Mouse (Mus musculus) spleen, adult 2 months (tissue): ENCODE results near the gene Rsad2. TPM values are rescaled to one million over a fixed set of nuclear protein-coding genes. Genes with fewer than 3 reads are reported as not detected.

Experiments
- DNase-seq, 2 experiments: peaks; one replicate each; pipeline versions ENCODE4 v3.0.0 to v3.0.0-alpha.2; 2012 to 2021; ENCODE audit warnings: low spot score in 2 of 2, low read depth in 1 of 2
- H3K27ac ChIP-seq: fragments of 200-500 bp; 2 replicates; pipeline ENCODE4 v1.5.1; 2012; ENCODE audit warnings: low read length, inconsistent platforms; ENCODE audit not compliant: insufficient read depth
- H3K27me3 ChIP-seq: fragments of 200-500 bp; 2 replicates; pipeline ENCODE4 v1.6.1; 2012; ENCODE audit warnings: mild to moderate bottlenecking, moderate library complexity, low read length, inconsistent platforms; ENCODE audit not compliant: control insufficient read depth, insufficient read depth
- H3K36me3 ChIP-seq: fragments of 200-500 bp; 2 replicates; pipeline ENCODE4 v1.6.1; 2012; ENCODE audit warnings: mild to moderate bottlenecking, low read length, inconsistent platforms; ENCODE audit not compliant: control insufficient read depth, insufficient read depth
- H3K4me1 ChIP-seq: fragments of 200-500 bp; 2 replicates; pipeline ENCODE4 v1.6.1; 2011; ENCODE audit warnings: inconsistent platforms; ENCODE audit not compliant: control insufficient read depth, insufficient read depth, insufficient read length
- H3K4me3 ChIP-seq: fragments of 200-500 bp; 2 replicates; pipeline ENCODE4 v1.5.1; 2011; ENCODE audit warnings: mild to moderate bottlenecking, inconsistent platforms; ENCODE audit not compliant: insufficient read depth, insufficient read length; ENCODE audit errors: extremely low read depth
- CTCF ChIP-seq: fragments of 200-500 bp; IDR thresholded peaks from 2 replicates; pipeline ENCODE4 v1.5.1; 2011; ENCODE audit warnings: mild to moderate bottlenecking, inconsistent platforms; ENCODE audit not compliant: insufficient read depth, insufficient read length, insufficient replicate concordance; ENCODE audit errors: extremely low read depth
- POLR2A ChIP-seq: fragments of 200-500 bp; IDR thresholded peaks from 2 replicates; pipeline ENCODE4 v1.6.1; 2011; ENCODE audit warnings: low read depth, low read length, inconsistent platforms
- WGBS: fragments of 180-500 bp; shearing (Covaris S2); methylation state at CpG from one replicate; pipeline ENCODE4 v1.1.7; 2018; 5-methylcytosine and 5-hydroxymethylcytosine counted together
- polyA plus RNA-seq: library from polyadenylated mRNA; depleted of rRNA; stranded (reverse); fragments of >200 nt; gene quantifications from 2 replicates; pipeline ENCODE4 v1.2.3, GENCODE M21; 2012

Gene Rsad2
- polyA plus RNA-seq, 1 experiment = 19.8 TPM

DNA sequence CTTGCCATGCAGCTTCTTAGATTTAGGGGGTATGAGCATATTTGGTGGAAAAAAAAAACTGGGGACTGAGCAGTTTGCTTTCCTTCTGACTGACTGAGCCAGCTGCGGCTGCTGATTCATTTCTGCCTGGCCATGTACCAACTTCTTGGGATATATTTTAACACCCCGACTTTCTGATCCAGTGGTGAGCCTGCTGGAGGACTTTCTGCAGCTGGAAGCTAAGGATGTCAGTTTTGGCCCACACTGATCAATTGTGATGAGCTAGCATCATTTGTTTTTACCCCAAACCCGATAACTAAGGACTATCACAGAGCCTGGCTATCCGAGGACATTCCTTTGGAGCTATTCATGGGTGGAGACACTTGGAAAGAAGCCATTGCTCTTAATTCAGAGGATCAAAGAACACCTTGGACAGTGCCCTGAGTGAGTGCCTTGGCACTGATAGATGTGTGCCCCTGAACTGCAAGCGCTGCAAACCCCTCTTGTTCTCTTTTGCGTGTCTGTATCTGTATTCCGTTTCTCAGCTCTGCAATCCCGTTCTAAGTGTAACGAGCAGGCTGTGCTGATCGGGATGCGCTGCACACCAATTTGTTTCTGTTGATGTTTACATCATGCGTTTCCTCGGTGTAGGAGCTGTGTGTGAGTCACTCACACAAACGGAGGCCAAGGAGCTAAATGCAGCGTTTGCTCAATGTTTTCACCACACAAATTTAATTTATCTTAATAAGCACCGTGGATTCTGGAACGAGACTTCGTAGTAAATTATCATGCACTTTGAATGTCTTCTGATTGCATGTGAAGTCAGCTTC lies 22.1 kb upstream of the Rsad2 start:
- WGBS = 93% methylated on average over 18 of the region's 18 CpGs

DNA sequence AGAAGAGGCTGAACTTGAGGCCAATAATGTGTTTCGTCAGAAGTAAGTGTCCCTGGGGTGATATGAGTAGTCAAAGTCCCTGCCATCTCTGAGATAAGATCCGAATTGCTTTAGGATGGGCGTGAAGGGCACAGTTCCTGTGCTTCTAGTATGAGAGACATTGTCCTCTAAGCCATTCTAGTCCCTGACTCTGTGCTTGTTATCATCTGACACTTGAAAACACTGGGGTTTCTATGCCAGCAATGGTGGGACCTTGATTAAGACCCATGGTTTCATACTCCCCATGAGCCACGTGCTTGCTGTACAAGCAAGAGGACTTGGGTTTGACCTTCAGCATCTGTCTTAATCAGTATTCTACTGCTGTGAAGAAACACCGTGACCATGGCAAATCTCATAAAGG lies 20.9 kb upstream of the Rsad2 start:
- TF ChIP-seq POLR2A (no peak), CTCF (no peak)
- no peaks in the 10 kb centered on the region; the same call in 1 of the 2 replicates for H3K4me1 ChIP-seq
- peaks cover 20% of the 10 kb centered on the region for H3K36me3 ChIP-seq

More for the DNA sequence above, 22.1 kb upstream of the Rsad2 start:
- Histone ChIP-seq H3K4me3 (no peak overlapping the region), H3K27ac (no peak overlapping the region), H3K36me3 (peaks cover 20% of the 10 kb centered on the region), H3K27me3 (no peaks in the 10 kb centered on the region), H3K4me1 (no peaks in the 10 kb centered on the region)
- DNase-seq = no peak
- TF ChIP-seq POLR2A (no peak), CTCF (no peak)

DNA sequence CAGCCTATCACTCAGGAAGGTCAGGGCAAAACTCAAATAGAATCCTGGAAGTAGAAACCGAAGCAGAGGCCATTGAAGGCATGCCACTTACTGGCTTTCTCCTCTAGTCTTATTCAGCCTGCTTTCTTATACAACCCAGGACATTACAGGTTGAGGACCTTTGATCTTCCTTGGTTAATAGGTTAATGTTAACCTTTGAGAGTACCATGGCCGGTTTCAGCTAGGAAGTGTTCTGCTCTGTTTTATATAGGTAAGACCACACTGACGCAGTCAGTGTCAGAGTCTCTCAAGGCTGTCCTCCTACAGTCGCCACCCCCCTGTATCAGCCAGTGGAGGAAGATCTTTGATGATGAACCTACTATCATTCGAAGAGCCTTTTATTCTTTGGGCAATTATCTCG lies 17.5 kb upstream of the Rsad2 start:
- no peak for DNase-seq
- Histone ChIP-seq H3K4me1 (peaks cover 5% of the 10 kb centered on the region), H3K4me3 (no peak overlapping the region), H3K36me3 (peaks cover 21% of the 10 kb centered on the region), H3K27ac (no peak overlapping the region), H3K27me3 (no peaks in the 10 kb centered on the region)
- 87% methylated on average over 6 of the region's 6 CpGs for WGBS
- TF ChIP-seq CTCF (no peak), POLR2A (no peak)

More for the DNA sequence above, 20.9 kb upstream of the Rsad2 start:
- 86% methylated on average over 5 of the region's 5 CpGs for WGBS
- Histone ChIP-seq H3K27ac (no peak overlapping the region), H3K27me3 (no peaks in the 10 kb centered on the region), H3K4me3 (no peak overlapping the region)
- DNase-seq = no peak

DNA sequence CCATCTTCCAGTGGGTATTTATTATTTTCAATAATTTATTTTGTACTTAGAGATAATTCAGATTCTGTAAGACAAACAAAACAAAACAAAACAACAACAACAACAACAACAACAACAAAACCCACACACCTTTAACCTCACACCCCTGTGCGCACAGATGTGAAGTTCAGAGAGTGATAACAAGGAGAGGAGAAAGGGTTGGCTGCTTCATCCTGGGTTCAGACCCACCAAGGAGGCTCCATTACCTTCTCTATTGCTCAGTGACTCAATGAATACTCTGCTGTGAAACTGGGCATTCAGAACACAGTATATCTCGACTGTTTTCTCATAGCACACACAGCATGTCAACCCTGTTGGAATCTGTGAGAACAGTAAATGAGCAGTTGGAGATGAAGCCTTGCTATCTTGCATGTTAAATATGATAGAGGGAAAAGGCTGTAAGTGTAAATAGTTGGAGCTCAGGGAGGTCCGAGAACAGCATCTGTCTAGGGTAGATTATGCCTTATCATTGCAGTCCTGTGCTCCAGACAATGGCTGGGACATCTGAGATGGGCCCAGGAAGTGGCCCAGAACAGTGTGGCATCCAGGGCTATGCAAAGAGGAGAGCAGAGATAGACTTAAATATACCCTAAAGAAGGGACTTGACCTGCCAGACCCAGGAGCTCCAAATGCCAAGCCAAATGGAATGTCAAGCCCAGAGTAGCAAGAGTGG lies 16.7 kb upstream of the Rsad2 start:
- Histone ChIP-seq H3K27ac (no peak overlapping the region), H3K4me1 (peaks cover 6% of the 10 kb centered on the region), H3K27me3 (no peaks in the 10 kb centered on the region), H3K36me3 (peaks cover 17% of the 10 kb centered on the region), H3K4me3 (no peak overlapping the region)
- TF ChIP-seq CTCF = no peak
- no peak for TF ChIP-seq POLR2A
- 84% methylated on average over 3 of the region's 3 CpGs for WGBS
- no peak for DNase-seq

DNA sequence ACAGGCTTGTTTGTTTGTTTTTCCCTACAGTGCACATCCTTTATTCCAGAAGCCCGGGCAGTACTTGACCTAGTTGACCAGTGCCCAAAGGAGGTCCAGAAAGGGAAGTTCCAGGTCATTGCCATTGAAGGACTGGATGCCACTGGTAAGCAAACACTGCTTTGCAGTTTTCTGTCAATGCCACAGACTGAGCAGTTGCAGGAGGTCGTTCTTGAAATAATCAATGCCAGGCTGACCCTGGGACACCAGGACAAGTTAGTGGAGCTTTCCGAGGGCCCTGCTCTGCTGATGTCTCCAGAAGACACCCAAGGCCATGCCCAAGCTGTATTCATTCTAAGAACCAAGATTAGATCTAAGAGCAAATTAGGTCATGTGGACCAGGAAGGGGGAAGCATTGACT lies 15.1 kb upstream of the Rsad2 start:
- Histone ChIP-seq H3K27ac (no peak overlapping the region), H3K36me3 (peaks cover 9% of the 10 kb centered on the region), H3K4me1 (peaks cover 6% of the 10 kb centered on the region), H3K4me3 (no peak overlapping the region), H3K27me3 (no peaks in the 10 kb centered on the region)
- WGBS = 86% methylated on average over 3 of the region's 3 CpGs
- TF ChIP-seq POLR2A (no peak), CTCF (no peak)
- no peak for DNase-seq

DNA sequence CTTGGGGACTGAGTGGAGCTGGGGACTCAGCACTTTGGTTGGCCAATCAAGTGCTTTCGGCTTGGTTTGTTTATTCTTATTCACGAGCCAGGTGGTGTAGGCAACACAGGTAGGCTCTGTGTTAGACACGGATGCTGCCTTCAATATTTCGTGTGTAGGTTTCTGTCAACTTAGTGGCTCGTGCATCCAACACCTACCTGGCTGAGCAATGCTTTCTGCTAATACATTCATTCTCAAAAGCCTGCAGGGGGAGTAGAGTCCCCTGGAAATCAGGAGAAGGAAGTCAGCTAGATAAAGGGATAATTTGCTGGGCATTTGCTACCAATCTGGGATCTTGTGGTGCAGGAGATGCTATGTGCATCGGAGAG lies 13.8 kb upstream of the Rsad2 start:
- DNase-seq = no peak
- TF ChIP-seq POLR2A = no peak
- no peak for TF ChIP-seq CTCF
- Histone ChIP-seq H3K4me1 (peaks cover 6% of the 10 kb centered on the region), H3K36me3 (peaks cover 6% of the 10 kb centered on the region), H3K27ac (peak overlapping the region; percentile 72), H3K4me3 (peak overlapping the region; percentile 66), H3K27me3 (no peaks in the 10 kb centered on the region)
- WGBS = 18% methylated on average over 6 of the region's 6 CpGs
